Mouse (Mus musculus): ENCODE results near the gene Gm10750. TPM values are rescaled to one million over a fixed set of nuclear protein-coding genes. Genes with fewer than 3 reads are reported as not detected.
"Not testable (repeated sequence)": the region's sequence is repeated elsewhere in the genome, so short reads cannot be mapped to it uniquely, and the experiment has no call there.

Gm10750 gene
- not detected in 2 replicates for polyA plus RNA-seq (2015; fragmentation: Nextera tagmentation; extraction: Ambion mirVana)

- WGBS = 69% methylated on average over 5 of the region's 5 CpGs
- H3K27me3 ChIP-seq (replicated peaks; ENCODE audit: control insufficient read depth, insufficient read depth, low read length); H3K4me2 ChIP-seq (ENCODE audit: low read depth, low read length); H3K9me3 ChIP-seq (ENCODE audit: control insufficient read depth, low read length); H3K9ac ChIP-seq (ENCODE audit: low read depth, low read length); H3K4me3 ChIP-seq (ENCODE audit: low read length); H3K36me3 ChIP-seq (ENCODE audit: control insufficient read depth, insufficient read depth, low read length); ATAC-seq; H3K4me1 ChIP-seq (ENCODE audit: control insufficient read depth, insufficient read depth, low read length); H3K27ac ChIP-seq (ENCODE audit: low read length): not testable (repeated sequence)
These were observed at the start of gene Gm10750 for GRCm38 (mm10) chr2:149017137-149017536. Gm10750 (minus strand) TSS chr2:149017237.

- Histone ChIP-seq H3K36me3 (ENCODE audit: control insufficient read depth, insufficient read depth, low read length) (no peaks in the 10 kb centered on the region), H3K4me1 (ENCODE audit: control insufficient read depth, insufficient read depth, low read length) (no peaks in the 10 kb centered on the region), H3K9me3 (ENCODE audit: control insufficient read depth, low read length) (no peaks in the 10 kb centered on the region), H3K4me2 (ENCODE audit: low read depth, low read length) (no peak overlapping the region), H3K27me3 (replicated peaks; ENCODE audit: control insufficient read depth, insufficient read depth, low read length) (no peaks in the 10 kb centered on the region), H3K4me3 (ENCODE audit: low read length) (no peak overlapping the region), H3K27ac (ENCODE audit: low read length) (no peak overlapping the region), H3K9ac (ENCODE audit: low read depth, low read length) (no peak overlapping the region)
- ATAC-seq = no peak
- 80% methylated on average over 2 of the region's 2 CpGs for WGBS
These were observed 12.2 kb downstream of the Gm10750 start for GRCm38 (mm10) chr2:149004826-149005225.

GRCm38 (mm10) chr2:149003151-149003550 is 13.9 kb downstream of the Gm10750 start, which contains the start of gene Gm1330:
Gm1330 (minus strand) TSS chr2:149003251.
- H3K36me3 ChIP-seq (ENCODE audit: control insufficient read depth, insufficient read depth, low read length) = no peaks in the 10 kb centered on the region
- H3K4me2 ChIP-seq (ENCODE audit: low read depth, low read length) = no peak within 1 kb of the TSS
- ATAC-seq = no peak
- H3K27me3 ChIP-seq (replicated peaks; ENCODE audit: control insufficient read depth, insufficient read depth, low read length) = no peaks in the 10 kb centered on the region
- no peaks in the 10 kb centered on the region for H3K9me3 ChIP-seq (ENCODE audit: control insufficient read depth, low read length)
- H3K9ac ChIP-seq (ENCODE audit: low read depth, low read length) = no peak within 1 kb of the TSS
- H3K27ac ChIP-seq (ENCODE audit: low read length) = no peak within 1 kb of the TSS
- H3K4me1 ChIP-seq (ENCODE audit: control insufficient read depth, insufficient read depth, low read length) = no peaks in the 10 kb centered on the region
- H3K4me3 ChIP-seq (ENCODE audit: low read length) = no peak within 1 kb of the TSS

- Histone ChIP-seq H3K27ac (ENCODE audit: low read length) (no peak overlapping the region), H3K4me1 (ENCODE audit: control insufficient read depth, insufficient read depth, low read length) (no peaks in the 10 kb centered on the region), H3K9me3 (ENCODE audit: control insufficient read depth, low read length) (no peaks in the 10 kb centered on the region), H3K27me3 (replicated peaks; ENCODE audit: control insufficient read depth, insufficient read depth, low read length) (no peaks in the 10 kb centered on the region), H3K4me3 (ENCODE audit: low read length) (no peak overlapping the region), H3K36me3 (ENCODE audit: control insufficient read depth, insufficient read depth, low read length) (no peaks in the 10 kb centered on the region), H3K4me2 (ENCODE audit: low read depth, low read length) (no peak overlapping the region), H3K9ac (ENCODE audit: low read depth, low read length) (no peak overlapping the region)
- WGBS = 87% methylated on average over 2 of the region's 2 CpGs
- no peak for ATAC-seq
These were observed 21.9 kb downstream of the Gm10750 start for GRCm38 (mm10) chr2:148995133-148995532.

Other genes starting within 250 kb of the Gm10750 start
- gene Cst11, start 245.7 kb downstream of the Gm10750 start, polyA plus RNA-seq (2015; fragmentation: Nextera tagmentation; extraction: Ambion mirVana) = not detected in 2 replicates
- gene 8030411F24Rik, start 235.2 kb downstream of the Gm10750 start, polyA plus RNA-seq (2015; fragmentation: Nextera tagmentation; extraction: Ambion mirVana) = not detected in 2 replicates
- 0.44 TPM in 1 of 2 replicates, not detected in the other for gene Cst12, start 227.9 kb downstream of the Gm10750 start, polyA plus RNA-seq (2015; fragmentation: Nextera tagmentation; extraction: Ambion mirVana)
- 0.39 TPM in 1 of 2 replicates, not detected in the other for gene Cst8, start 218.5 kb downstream of the Gm10750 start, polyA plus RNA-seq (2015; fragmentation: Nextera tagmentation; extraction: Ambion mirVana)
- not detected in 2 replicates for gene Cst13, start 197.2 kb downstream of the Gm10750 start, polyA plus RNA-seq (2015; fragmentation: Nextera tagmentation; extraction: Ambion mirVana)
- gene Cst9, start 182.1 kb downstream of the Gm10750 start, polyA plus RNA-seq (2015; fragmentation: Nextera tagmentation; extraction: Ambion mirVana) = not detected in 2 replicates
- gene 9230104L09Rik, start 152.2 kb downstream of the Gm10750 start, polyA plus RNA-seq (2015; fragmentation: Nextera tagmentation; extraction: Ambion mirVana) = not detected in 2 replicates
- gene Cst3, start 141.5 kb downstream of the Gm10750 start, polyA plus RNA-seq (2015; fragmentation: Nextera tagmentation; extraction: Ambion mirVana) = 337 and 360 TPM in 2 replicates
- gene Gm1330, start 14.0 kb downstream of the Gm10750 start, polyA plus RNA-seq (2015; fragmentation: Nextera tagmentation; extraction: Ambion mirVana) = not detected in 2 replicates